In the genomic region with DNA sequence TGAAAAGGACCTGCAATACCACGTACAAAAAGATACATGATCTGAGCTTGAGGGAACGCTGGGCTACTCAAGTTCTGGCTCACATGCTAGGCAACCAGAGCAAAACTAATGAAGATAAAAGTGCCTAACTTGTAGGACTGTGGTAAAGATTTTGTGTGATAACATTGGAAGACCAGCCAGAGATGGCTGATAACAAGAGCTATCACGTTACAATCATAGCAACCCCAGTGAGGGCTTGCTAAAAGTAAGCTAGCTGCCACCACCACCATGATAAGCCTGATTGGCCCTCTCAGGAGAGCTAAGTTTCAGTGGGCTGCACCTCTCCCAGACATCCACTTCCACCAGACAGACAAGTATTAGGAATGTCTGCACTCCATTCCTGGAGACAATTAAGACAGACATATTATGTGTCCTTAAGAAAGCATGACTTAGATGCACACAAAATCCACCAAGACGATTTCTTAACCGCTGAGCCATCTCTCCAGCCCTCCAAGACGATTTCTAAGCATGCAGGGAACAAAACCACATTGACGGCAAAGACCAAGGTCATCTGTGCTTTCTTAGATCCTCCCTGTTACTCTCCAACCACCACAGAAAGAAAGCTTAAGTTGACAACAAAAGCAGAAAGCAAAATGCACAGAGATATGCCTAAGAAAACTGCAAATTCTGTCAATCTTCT, we compare ENCODE assay signal across 12 mouse cellular contexts. TPM values are rescaled to one million over a fixed set of nuclear protein-coding genes. Genes with fewer than 3 reads are reported as not detected.
A peak's percentile ranks its signal among the peaks of the same experiment; 100 is the strongest.
DNase-seq lines count a peak whose midpoint lies in the region; ATAC-seq and TF ChIP-seq lines count a peak whose summit lies in the region.
"Had no signal": no experiment of that assay in that cellular context is flagged by ENCODE, and none has a peak within 500 bp of the region (broad histone marks: within the 10 kb centered on the region; RNA-seq: fewer than 3 reads in every experiment).

No protein-coding gene starts in this region.

- ATAC-seq in hindbrain, embryonic 12.5 days (ENCODE audit: low FRiP score) = no peak
- ATAC-seq in hindbrain, embryonic 11.5 days (ENCODE audit: low FRiP score) = no peak
- no peak for ATAC-seq in stomach, embryonic 14.5 days (ENCODE audit: insufficient number of reproducible peaks, insufficient read depth, low FRiP score, low read depth)
- no peak for ATAC-seq in stomach, postnatal 0 days (ENCODE audit: low FRiP score, low TSS enrichment)
- no peak for ATAC-seq in limb, embryonic 13.5 days (ENCODE audit: low FRiP score, low read depth)

- no peak for DNase-seq in hindbrain, embryonic 11.5 days (ENCODE audit: low spot score)
- DNase-seq in stomach, postnatal 0 days (ENCODE audit: low spot score) = no peak
- DNase-seq in urinary bladder, postnatal 36 days (ENCODE audit: low spot score in 2 of 2) = no peak
- DNase-seq in spleen, postnatal 36 days (ENCODE audit: low spot score in 2 of 2) = no peak
- DNase-seq in embryo, embryonic 10.5 days (ENCODE audit: low spot score) = no peak
- DNase-seq: adrenal gland, adult 8-10 months; right cerebral cortex, postnatal 4 days had no signal

- TF ChIP-seq CTCF in stomach, postnatal 0 days (IDR thresholded peaks at IDR 0.05; ENCODE audit: low read depth) = no peak

- H3K27ac ChIP-seq in hindbrain, embryonic 12.5 days = no peak overlapping the region
- H3K27ac ChIP-seq in hindbrain, embryonic 11.5 days (ENCODE audit: low read depth, low read length) = no peak overlapping the region
- no peak overlapping the region for H3K27ac ChIP-seq in stomach, embryonic 14.5 days (ENCODE audit: low read length)
- H3K27ac ChIP-seq in stomach, postnatal 0 days (replicated peaks) = no peak overlapping the region
- no peak overlapping the region for H3K27ac ChIP-seq in limb, embryonic 13.5 days

- WGBS in hindbrain, embryonic 12.5 days = 67% methylated on average over 7 of the region's 7 CpGs
- WGBS in hindbrain, embryonic 11.5 days = 62% methylated on average over 7 of the region's 7 CpGs
- 60% methylated on average over 7 of the region's 7 CpGs for WGBS in stomach, embryonic 14.5 days
- 65% methylated on average over 7 of the region's 7 CpGs for WGBS in stomach, postnatal 0 days
- 66% methylated on average over 7 of the region's 7 CpGs for WGBS in limb, embryonic 13.5 days

- H3K36me3 ChIP-seq in hindbrain, embryonic 12.5 days = no peaks in the 10 kb centered on the region
- no peaks in the 10 kb centered on the region for H3K36me3 ChIP-seq in hindbrain, embryonic 11.5 days (ENCODE audit: control insufficient read depth, insufficient read depth, low read length)
- no peaks in the 10 kb centered on the region for H3K36me3 ChIP-seq in stomach, embryonic 14.5 days (ENCODE audit: control insufficient read depth, insufficient read depth, low read length)
- no peaks in the 10 kb centered on the region for H3K36me3 ChIP-seq in stomach, postnatal 0 days (ENCODE audit: control insufficient read depth, insufficient read depth, low read length)
- no peaks in the 10 kb centered on the region for H3K36me3 ChIP-seq in limb, embryonic 13.5 days

- peaks cover 32% of the 10 kb centered on the region for H3K4me1 ChIP-seq in hindbrain, embryonic 12.5 days
- 0 out of 2 replicates have a peak, but pooled peaks cover 5% of the 10 kb centered on the region for H3K4me1 ChIP-seq in hindbrain, embryonic 11.5 days (replicated peaks; ENCODE audit: control insufficient read depth, insufficient read depth, low read length)
- H3K4me1 ChIP-seq in stomach, embryonic 14.5 days (ENCODE audit: control insufficient read depth, insufficient read depth, low read length) = peaks cover 1% of the 10 kb centered on the region; the same call in 1 of the 2 replicates
- H3K4me1 ChIP-seq in stomach, postnatal 0 days (replicated peaks; ENCODE audit: control insufficient read depth, insufficient read depth) = no peaks in the 10 kb centered on the region
- peaks cover 52% of the 10 kb centered on the region for H3K4me1 ChIP-seq in limb, embryonic 13.5 days

- no peak overlapping the region for H3K4me3 ChIP-seq in hindbrain, embryonic 12.5 days
- H3K4me3 ChIP-seq in hindbrain, embryonic 11.5 days (ENCODE audit: low read depth, low read length) = no peak overlapping the region
- H3K4me3 ChIP-seq in stomach, embryonic 14.5 days (ENCODE audit: low read depth, low read length) = peak overlapping the region; percentile 4; the same call in 1 of the 2 replicates
- H3K4me3 ChIP-seq in stomach, postnatal 0 days (ENCODE audit: low read depth, low read length) = no peak overlapping the region
- peak overlapping the region; percentile 14 for H3K4me3 ChIP-seq in limb, embryonic 13.5 days

- H3K9ac ChIP-seq in hindbrain, embryonic 12.5 days = no peak overlapping the region
- no peak overlapping the region for H3K9ac ChIP-seq in hindbrain, embryonic 11.5 days (ENCODE audit: low read depth, low read length)
- H3K9ac ChIP-seq in stomach, embryonic 14.5 days (replicated peaks; ENCODE audit: low read depth, low read length) = no peak overlapping the region
- no peak overlapping the region for H3K9ac ChIP-seq in stomach, postnatal 0 days (ENCODE audit: low read length)
- H3K9ac ChIP-seq in limb, embryonic 13.5 days = no peak overlapping the region

- no peak for TF ChIP-seq EP300 in stomach, postnatal 0 days (optimal IDR thresholded peaks at IDR 0.05)

- H3K9me3 ChIP-seq in hindbrain, embryonic 12.5 days (replicated peaks) = no peaks in the 10 kb centered on the region
- H3K9me3 ChIP-seq in hindbrain, embryonic 11.5 days (ENCODE audit: control insufficient read depth, low read length) = no peaks in the 10 kb centered on the region
- no peaks in the 10 kb centered on the region for H3K9me3 ChIP-seq in stomach, embryonic 14.5 days (ENCODE audit: control insufficient read depth, low read depth, low read length)
- no peaks in the 10 kb centered on the region for H3K9me3 ChIP-seq in stomach, postnatal 0 days (ENCODE audit: control insufficient read depth, low read length)
- H3K9me3 ChIP-seq in limb, embryonic 13.5 days = no peaks in the 10 kb centered on the region

- H3K27me3 ChIP-seq in hindbrain, embryonic 12.5 days = peaks cover 49% of the 10 kb centered on the region
- H3K27me3 ChIP-seq in hindbrain, embryonic 11.5 days (ENCODE audit: control insufficient read depth, insufficient read depth, low read length) = peaks cover 19% of the 10 kb centered on the region
- peaks cover 2% of the 10 kb centered on the region; the same call in 1 of the 2 replicates for H3K27me3 ChIP-seq in stomach, embryonic 14.5 days (ENCODE audit: control insufficient read depth, insufficient read depth, low read length)
- H3K27me3 ChIP-seq in stomach, postnatal 0 days (ENCODE audit: control insufficient read depth, insufficient read depth, low read length) = no peaks in the 10 kb centered on the region
- H3K27me3 ChIP-seq in limb, embryonic 13.5 days = peaks cover 26% of the 10 kb centered on the region

- H3K4me2 ChIP-seq in hindbrain, embryonic 12.5 days (replicated peaks) = peak overlapping the region; percentile 97; the same call in 1 of the 2 replicates
- H3K4me2 ChIP-seq in hindbrain, embryonic 11.5 days (replicated peaks; ENCODE audit: low read depth, low read length) = no peak overlapping the region
- no peak overlapping the region; the same call in 1 of the 2 replicates for H3K4me2 ChIP-seq in stomach, embryonic 14.5 days (replicated peaks; ENCODE audit: low read depth, low read length)
- H3K4me2 ChIP-seq in stomach, postnatal 0 days (replicated peaks; ENCODE audit: low read depth) = no peak overlapping the region
- H3K4me2 ChIP-seq in limb, embryonic 13.5 days (replicated peaks) = peak overlapping the region; percentile 42

RNA-seq across cellular contexts. Expression of gene Rgcc, which starts 3.0 kb away (rescaled TPM):
- 32.4 and 41.0 TPM in 2 replicates for polyA plus RNA-seq in hindbrain, embryonic 12.5 days (2016; fragmentation: Nextera tagmentation; extraction: Ambion mirVana)
- 33.0 and 41.9 TPM in 2 replicates for polyA plus RNA-seq in hindbrain, embryonic 11.5 days (2014; fragmentation: Nextera tagmentation; extraction: Ambion mirVana)
- 46.5 and 49.8 TPM in 2 replicates for polyA plus RNA-seq in stomach, embryonic 14.5 days (2014; fragmentation: Nextera tagmentation; extraction: Ambion mirVana)
- polyA plus RNA-seq in stomach, postnatal 0 days (2015; fragmentation: Nextera tagmentation; extraction: Ambion mirVana) = 40.0 and 45.4 TPM in 2 replicates
- 58.6 and 58.7 TPM in 2 replicates for polyA plus RNA-seq in limb, embryonic 13.5 days (2015; fragmentation: Nextera tagmentation; extraction: Ambion mirVana)

RNA-seq across cellular contexts. Expression of gene Zfp957, which starts 51.3 kb away (rescaled TPM):
- polyA plus RNA-seq in hindbrain, embryonic 12.5 days (2016; fragmentation: Nextera tagmentation; extraction: Ambion mirVana) = 0.19 TPM in 1 of 2 replicates, not detected in the other
- not detected in 2 replicates for polyA plus RNA-seq in hindbrain, embryonic 11.5 days (2014; fragmentation: Nextera tagmentation; extraction: Ambion mirVana)
- not detected in 2 replicates for polyA plus RNA-seq in stomach, embryonic 14.5 days (2014; fragmentation: Nextera tagmentation; extraction: Ambion mirVana)
- polyA plus RNA-seq in stomach, postnatal 0 days (2015; fragmentation: Nextera tagmentation; extraction: Ambion mirVana) = not detected in 2 replicates
- not detected in 2 replicates for polyA plus RNA-seq in limb, embryonic 13.5 days (2015; fragmentation: Nextera tagmentation; extraction: Ambion mirVana)
- polyA plus RNA-seq: embryonic facial prominence, embryonic 11.5 days; heart, embryonic 11.5 days had no signal

Comparison
In these comparisons a context has a peak if more than half of its experiments do, and no peak if none do; other contexts are left out.
1. H3K4me2 ChIP-seq: peak in hindbrain, embryonic 12.5 days (single experiment) and limb, embryonic 13.5 days (single experiment); none in hindbrain, embryonic 11.5 days (single experiment), stomach, embryonic 14.5 days (single experiment) and stomach, postnatal 0 days (single experiment).
2. H3K4me3 ChIP-seq: peak in stomach, embryonic 14.5 days (single experiment) and limb, embryonic 13.5 days (single experiment); none in hindbrain, embryonic 12.5 days (single experiment), hindbrain, embryonic 11.5 days (single experiment) and stomach, postnatal 0 days (single experiment).